Mouse (Mus musculus) layer of hippocampus, postnatal 36 days (tissue): ENCODE data around the gene Gpr82. TPM values are rescaled to one million over a fixed set of nuclear protein-coding genes. Genes with fewer than 3 reads are reported as not detected.
A peak's percentile ranks its signal among the peaks of the same experiment; 100 is the strongest.

Experiments
- DNase-seq, 2 experiments: peaks; one replicate each; pipeline ENCODE4 v3.0.0; 2022
- microRNA-seq, 2 experiments: library from miRNA; unstranded; fragments of <30 nt; microRNA quantifications; one replicate each; pipeline ENCODE4 v1.2.0; 2021
- total RNA-seq, 2 experiments: library from RNA; stranded (reverse); gene quantifications; 2 replicates each; pipeline ENCODE4 v1.2.3; 2021

Gene Gpr82
- total RNA-seq, 2 experiments from 2014 or later = not detected

- no peak for DNase-seq
These were observed 39.5 kb downstream of the Gpr82 start for GRCm38 (mm10) chrX:13700681-13701080.

DNA sequence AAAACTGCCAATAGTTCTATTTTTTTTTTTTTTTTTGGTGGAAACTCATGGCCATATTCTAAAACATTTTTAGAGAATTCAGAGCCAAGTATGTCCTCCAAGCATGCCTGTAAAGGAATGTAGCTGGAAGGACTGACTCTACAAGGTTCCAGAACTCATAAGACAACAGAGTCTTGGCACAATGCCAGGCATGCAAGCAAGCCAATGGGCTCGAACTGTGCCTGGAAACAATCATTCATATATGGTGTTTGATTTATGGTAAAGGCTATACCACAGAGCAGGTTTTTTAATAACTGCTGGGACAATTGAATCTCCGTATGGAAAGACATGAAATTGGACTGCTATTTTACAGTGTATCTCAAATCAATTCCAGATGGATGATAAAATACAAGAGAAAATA is 43.9 kb downstream of the Gpr82 start:
- DNase-seq = no peak

GRCm38 (mm10) chrX:13710174-13710573 is 49.0 kb downstream of the Gpr82 start:
- peak; percentile 10 to 48 for DNase-seq

Small RNA genes within 50 kb of the gene (microRNA-seq; reads per million reads assigned to microRNA genes)
- 0 reads per million in 2 experiments for gene Gm25246

Other genes starting within 250 kb of the Gpr82 start
- gene Nyx, start 195.3 kb upstream of the Gpr82 start, total RNA-seq = 1 to 10 TPM in 1 of 2 experiments, under 1 TPM in 1; 0.95 to 1.1 TPM
- gene Gpr34, start 29.3 kb upstream of the Gpr82 start, total RNA-seq = 10 to 100 TPM; 10.8 to 13.2 TPM
- 10 to 100 TPM; 81.2 to 84.8 TPM for gene Cask, start 190.0 kb downstream of the Gpr82 start, total RNA-seq